Mouse (Mus musculus): ENCODE data around the gene Tube1. TPM values are rescaled to one million over a fixed set of nuclear protein-coding genes. Genes with fewer than 3 reads are reported as not detected.

Tube1 gene
- polyA plus RNA-seq, 1 experiment from 2014 or later, result 2.8 TPM

DNA sequence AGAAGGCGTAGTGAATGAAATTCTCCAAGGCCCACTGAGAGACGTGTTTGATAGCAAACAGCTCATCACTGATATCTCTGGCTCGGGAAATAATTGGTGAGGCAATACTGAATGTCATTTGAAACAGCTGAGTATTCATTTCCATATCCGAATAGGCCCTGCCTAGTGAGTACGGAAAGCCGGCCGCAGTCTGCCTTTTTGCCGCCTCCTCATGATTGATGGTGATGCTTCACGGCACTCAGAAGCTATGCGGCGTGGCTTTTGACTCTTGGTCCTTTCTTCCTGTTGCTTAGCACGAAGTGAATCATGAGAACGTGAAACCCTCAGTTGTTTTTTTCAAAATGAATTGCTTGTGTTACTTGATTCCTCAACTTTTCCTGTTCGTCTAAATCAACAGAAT is 7.1 kb downstream of the Tube1 start:
- 0 out of 2 replicates have a peak, but pooled peaks cover 5% of the 10 kb centered on the region for H3K36me3 ChIP-seq (ENCODE audit: control insufficient read depth, insufficient read depth, low read length)
- H3K27me3 ChIP-seq (ENCODE audit: control insufficient read depth, insufficient read depth, low read length), result no peaks in the 10 kb centered on the region
- TF ChIP-seq EP300 (optimal IDR thresholded peaks at IDR 0.05) (no peak), CTCF (IDR thresholded peaks at IDR 0.05; ENCODE audit: low read depth) (no peak)
- H3K9me3 ChIP-seq (ENCODE audit: control insufficient read depth, low read length), result no peaks in the 10 kb centered on the region
- no peak overlapping the region for H3K4me3 ChIP-seq (ENCODE audit: low read depth, low read length)
- DNase-seq (ENCODE audit: low spot score) (no peak), ATAC-seq (ENCODE audit: low FRiP score, low TSS enrichment) (no peak)
- 68% methylated on average over 14 of the region's 14 CpGs for WGBS
- H3K4me2 ChIP-seq (replicated peaks; ENCODE audit: low read depth), result no peak overlapping the region
- H3K4me1 ChIP-seq (replicated peaks; ENCODE audit: control insufficient read depth, insufficient read depth), result no peaks in the 10 kb centered on the region
- no peak overlapping the region for H3K9ac ChIP-seq (ENCODE audit: low read length)
- no peak overlapping the region for H3K27ac ChIP-seq (replicated peaks)

DNA sequence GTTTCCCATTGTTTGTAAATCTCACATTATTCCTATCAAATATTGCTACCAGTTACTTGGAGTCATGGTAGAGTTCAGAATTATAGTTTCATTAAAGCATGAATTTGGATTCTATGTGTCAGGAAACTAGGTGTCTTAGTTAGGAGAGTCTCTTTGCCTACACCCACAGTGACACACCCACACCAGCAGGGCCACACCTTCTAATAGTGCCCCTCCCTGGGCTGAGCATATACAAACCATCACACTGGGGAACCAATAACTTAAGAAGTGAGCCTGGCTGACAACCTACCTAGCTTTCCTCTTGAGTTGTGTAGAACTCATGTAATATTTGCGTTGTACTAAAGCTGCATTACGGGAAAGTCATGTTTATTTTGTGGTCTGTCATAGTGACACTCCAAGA is 7.6 kb downstream of the Tube1 start:
- DNase-seq (ENCODE audit: low spot score) (no peak), ATAC-seq (ENCODE audit: low FRiP score, low TSS enrichment) (no peak)
- no peaks in the 10 kb centered on the region for H3K9me3 ChIP-seq (ENCODE audit: control insufficient read depth, low read length)
- H3K4me1 ChIP-seq (replicated peaks; ENCODE audit: control insufficient read depth, insufficient read depth), result no peaks in the 10 kb centered on the region
- 0 out of 2 replicates have a peak, but pooled peaks cover 5% of the 10 kb centered on the region for H3K36me3 ChIP-seq (ENCODE audit: control insufficient read depth, insufficient read depth, low read length)
- H3K27me3 ChIP-seq (ENCODE audit: control insufficient read depth, insufficient read depth, low read length), result no peaks in the 10 kb centered on the region
- H3K27ac ChIP-seq (replicated peaks), result no peak overlapping the region
- H3K4me2 ChIP-seq (replicated peaks; ENCODE audit: low read depth), result no peak overlapping the region
- TF ChIP-seq EP300 (optimal IDR thresholded peaks at IDR 0.05), result no peak
- no peak for TF ChIP-seq CTCF (IDR thresholded peaks at IDR 0.05; ENCODE audit: low read depth)
- no peak overlapping the region for H3K9ac ChIP-seq (ENCODE audit: low read length)
- no peak overlapping the region for H3K4me3 ChIP-seq (ENCODE audit: low read depth, low read length)
- 80% methylated on average over 2 of the region's 2 CpGs for WGBS

- Histone ChIP-seq H3K27me3 (ENCODE audit: control insufficient read depth, insufficient read depth, low read length) (no peaks in the 10 kb centered on the region), H3K4me3 (ENCODE audit: low read depth, low read length) (no peak overlapping the region), H3K4me1 (replicated peaks; ENCODE audit: control insufficient read depth, insufficient read depth) (no peaks in the 10 kb centered on the region), H3K4me2 (replicated peaks; ENCODE audit: low read depth) (no peak overlapping the region), H3K27ac (replicated peaks) (no peak overlapping the region), H3K9me3 (ENCODE audit: control insufficient read depth, low read length) (no peaks in the 10 kb centered on the region), H3K36me3 (ENCODE audit: control insufficient read depth, insufficient read depth, low read length) (0 out of 2 replicates have a peak, but pooled peaks cover 5% of the 10 kb centered on the region), H3K9ac (ENCODE audit: low read length) (no peak overlapping the region)
- TF ChIP-seq EP300 (optimal IDR thresholded peaks at IDR 0.05) (no peak), CTCF (IDR thresholded peaks at IDR 0.05; ENCODE audit: low read depth) (no peak)
- 86% methylated on average over 12 of the region's 12 CpGs for WGBS
- no peak for DNase-seq (ENCODE audit: low spot score)
- no peak for ATAC-seq (ENCODE audit: low FRiP score, low TSS enrichment)
Observed at GRCm38 (mm10) chr10:39142216-39142615, 8.4 kb downstream of the Tube1 start.

DNA sequence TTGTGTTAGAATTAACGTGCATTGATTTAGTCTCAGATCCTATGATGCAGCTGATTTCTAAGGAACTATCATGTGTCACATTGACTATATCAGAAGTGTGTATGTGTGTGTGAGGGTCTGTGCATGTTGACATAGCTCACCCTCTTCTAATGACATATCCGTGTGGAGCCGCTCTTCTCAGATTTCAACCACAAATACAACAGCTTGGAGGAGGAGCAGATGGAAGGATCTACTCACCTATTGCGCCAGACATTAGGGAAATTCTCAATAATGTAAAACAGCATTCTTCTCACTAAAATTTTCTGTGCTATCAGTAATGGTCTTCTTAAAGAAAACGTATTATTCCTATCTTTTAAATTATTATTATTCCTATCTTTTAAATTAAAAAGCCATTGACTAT is 22.9 kb downstream of the Tube1 start:
- no peak for ATAC-seq (ENCODE audit: low FRiP score, low TSS enrichment)
- H3K9ac ChIP-seq (ENCODE audit: low read length), result no peak overlapping the region
- H3K9me3 ChIP-seq (ENCODE audit: control insufficient read depth, low read length), result no peaks in the 10 kb centered on the region
- no peak overlapping the region for H3K4me3 ChIP-seq (ENCODE audit: low read depth, low read length)
- WGBS, result 82% methylated on average over 5 of the region's 5 CpGs
- H3K27me3 ChIP-seq (ENCODE audit: control insufficient read depth, insufficient read depth, low read length), result no peaks in the 10 kb centered on the region
- no peaks in the 10 kb centered on the region for H3K36me3 ChIP-seq (ENCODE audit: control insufficient read depth, insufficient read depth, low read length)
- no peak overlapping the region for H3K27ac ChIP-seq (replicated peaks)
- no peak for DNase-seq (ENCODE audit: low spot score)
- H3K4me2 ChIP-seq (replicated peaks; ENCODE audit: low read depth), result no peak overlapping the region
- no peak for TF ChIP-seq CTCF (IDR thresholded peaks at IDR 0.05; ENCODE audit: low read depth)
- no peak for TF ChIP-seq EP300 (optimal IDR thresholded peaks at IDR 0.05)
- no peaks in the 10 kb centered on the region for H3K4me1 ChIP-seq (replicated peaks; ENCODE audit: control insufficient read depth, insufficient read depth)

GRCm38 (mm10) chr10:39157321-39157720 is 23.5 kb downstream of the Tube1 start:
- TF ChIP-seq CTCF (IDR thresholded peaks at IDR 0.05; ENCODE audit: low read depth) (no peak), EP300 (optimal IDR thresholded peaks at IDR 0.05) (no peak)
- ATAC-seq (ENCODE audit: low FRiP score, low TSS enrichment), result no peak
- Histone ChIP-seq H3K27ac (replicated peaks) (no peak overlapping the region), H3K9me3 (ENCODE audit: control insufficient read depth, low read length) (no peaks in the 10 kb centered on the region), H3K27me3 (ENCODE audit: control insufficient read depth, insufficient read depth, low read length) (no peaks in the 10 kb centered on the region), H3K9ac (ENCODE audit: low read length) (no peak overlapping the region), H3K4me1 (replicated peaks; ENCODE audit: control insufficient read depth, insufficient read depth) (no peaks in the 10 kb centered on the region), H3K4me2 (replicated peaks; ENCODE audit: low read depth) (no peak overlapping the region), H3K4me3 (ENCODE audit: low read depth, low read length) (no peak overlapping the region), H3K36me3 (ENCODE audit: control insufficient read depth, insufficient read depth, low read length) (no peaks in the 10 kb centered on the region)
- no peak for DNase-seq (ENCODE audit: low spot score)
- 92% methylated on average over 1 of the region's 1 CpGs for WGBS

- no peak overlapping the region for H3K27ac ChIP-seq (replicated peaks)
- no peak overlapping the region for H3K4me3 ChIP-seq (ENCODE audit: low read depth, low read length)
- H3K9me3 ChIP-seq (ENCODE audit: control insufficient read depth, low read length), result no peaks in the 10 kb centered on the region
- 58% methylated on average over 12 of the region's 12 CpGs for WGBS
- no peaks in the 10 kb centered on the region for H3K27me3 ChIP-seq (ENCODE audit: control insufficient read depth, insufficient read depth, low read length)
- no peak for TF ChIP-seq EP300 (optimal IDR thresholded peaks at IDR 0.05)
- TF ChIP-seq CTCF (IDR thresholded peaks at IDR 0.05; ENCODE audit: low read depth), result no peak
- H3K9ac ChIP-seq (ENCODE audit: low read length), result no peak overlapping the region
- no peaks in the 10 kb centered on the region for H3K36me3 ChIP-seq (ENCODE audit: control insufficient read depth, insufficient read depth, low read length)
- no peak overlapping the region for H3K4me2 ChIP-seq (replicated peaks; ENCODE audit: low read depth)
- DNase-seq (ENCODE audit: low spot score), result no peak
- no peaks in the 10 kb centered on the region for H3K4me1 ChIP-seq (replicated peaks; ENCODE audit: control insufficient read depth, insufficient read depth)
- ATAC-seq (ENCODE audit: low FRiP score, low TSS enrichment), result no peak
Observed at GRCm38 (mm10) chr10:39158306-39158705, 24.5 kb downstream of the Tube1 start.
